Mouse (Mus musculus) spleen, adult 2 months (tissue): ENCODE results near the gene Il34.

ENCODE experiments used
- CTCF ChIP-seq: fragments of 200-500 bp; IDR thresholded peaks from 2 replicates; pipeline ENCODE4 v1.5.1; 2011; ENCODE audit warnings: mild to moderate bottlenecking, inconsistent platforms; ENCODE audit not compliant: insufficient read depth, insufficient read length, insufficient replicate concordance; ENCODE audit errors: extremely low read depth
- POLR2A ChIP-seq: fragments of 200-500 bp; IDR thresholded peaks from 2 replicates; pipeline ENCODE4 v1.6.1; 2011; ENCODE audit warnings: low read depth, low read length, inconsistent platforms

DNA sequence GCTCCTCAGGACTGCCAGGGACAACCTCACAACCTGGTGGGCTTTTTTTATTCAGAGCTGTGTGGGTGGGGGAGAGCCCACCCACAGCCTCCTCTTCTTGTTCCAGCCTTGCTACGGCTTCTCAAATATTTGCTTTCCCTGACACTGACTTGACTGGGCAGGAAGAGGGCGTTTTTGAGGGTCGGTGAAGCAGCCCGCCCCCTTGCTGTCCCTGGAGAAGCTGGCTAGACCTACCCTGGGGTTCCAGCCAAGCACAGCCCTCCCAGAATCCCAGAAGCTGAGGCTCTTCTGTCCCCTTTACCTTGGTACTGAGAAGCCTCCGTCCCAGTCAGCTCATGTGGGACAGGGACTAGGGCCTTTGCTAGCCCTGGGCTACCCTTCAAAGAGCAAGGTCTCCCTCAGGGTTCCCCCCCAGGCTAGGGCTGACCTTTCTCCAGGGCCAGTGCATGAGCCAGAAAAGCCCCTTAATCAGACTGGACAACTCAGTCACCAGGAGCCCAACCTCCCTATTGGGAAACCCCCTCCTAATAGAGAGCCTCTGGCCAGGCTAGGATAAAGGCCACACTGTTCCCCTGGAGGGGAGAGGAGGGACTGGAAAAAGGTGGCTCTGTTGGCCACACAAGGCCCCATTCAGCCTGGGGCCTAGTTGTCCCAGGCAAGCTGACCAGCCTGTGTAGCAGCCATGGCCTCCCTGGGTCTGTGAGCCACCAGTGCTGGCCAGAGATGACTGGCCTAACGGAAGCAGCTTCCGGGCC is 80.5 kb downstream of the Il34 start:
- TF ChIP-seq CTCF: no peak
- no peak for TF ChIP-seq POLR2A
